In the genomic region with DNA sequence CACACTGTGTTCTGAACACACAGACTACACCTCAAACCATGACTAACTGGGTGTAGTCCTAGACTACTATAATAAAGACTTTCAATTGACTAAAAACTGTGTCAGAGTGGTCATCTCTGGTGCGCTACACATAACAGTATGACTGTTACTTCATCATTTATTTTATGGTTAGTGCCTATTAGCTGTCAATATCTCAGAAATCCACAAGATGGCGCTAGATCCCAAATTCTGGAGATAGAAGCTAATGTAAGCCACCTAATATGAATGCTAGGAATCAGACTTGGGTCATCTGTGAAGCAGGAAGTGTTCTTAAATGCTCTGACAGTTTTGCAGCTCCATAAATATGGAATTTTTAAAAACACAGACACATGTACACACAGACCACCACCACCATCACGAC, we compare ENCODE assay signal across 9 mouse cellular contexts.
A peak's percentile ranks its signal among the peaks of the same experiment; 100 is the strongest.
DNase-seq lines count a peak whose midpoint lies in the region; ATAC-seq and TF ChIP-seq lines count a peak whose summit lies in the region.
"Had no signal": no experiment of that assay in that cellular context is flagged by ENCODE, and none has a peak within 500 bp of the region (broad histone marks: within the 10 kb centered on the region; RNA-seq: fewer than 3 reads in every experiment).

No protein-coding gene starts in this region.

- H3K4me3 ChIP-seq in liver, adult 2 months (ENCODE audit: insufficient read depth, low read depth, low read length) = no peak overlapping the region
- H3K4me3 ChIP-seq in hindbrain, embryonic 11.5 days (ENCODE audit: low read depth, low read length) = no peak overlapping the region
- H3K4me3 ChIP-seq in midbrain, postnatal 0 days (ENCODE audit: low read depth, low read length) = no peak overlapping the region
- H3K4me3 ChIP-seq: heart, embryonic 13.5 days had no signal

- no peaks in the 10 kb centered on the region for H3K9me3 ChIP-seq in hindbrain, embryonic 11.5 days (ENCODE audit: control insufficient read depth, low read length)
- H3K9me3 ChIP-seq in midbrain, postnatal 0 days (ENCODE audit: low read length) = no peaks in the 10 kb centered on the region
- H3K9me3 ChIP-seq: heart, embryonic 13.5 days had no signal

- H3K27me3 ChIP-seq in liver, adult 2 months (ENCODE audit: control insufficient read depth, insufficient read depth, low read length) = 0 out of 2 replicates have a peak, but pooled peaks cover 3% of the 10 kb centered on the region
- no peaks in the 10 kb centered on the region for H3K27me3 ChIP-seq in hindbrain, embryonic 11.5 days (ENCODE audit: control insufficient read depth, insufficient read depth, low read length)
- H3K27me3 ChIP-seq in midbrain, postnatal 0 days (ENCODE audit: insufficient read depth, low read length) = no peaks in the 10 kb centered on the region

- peak; percentile 71 for TF ChIP-seq CTCF in liver, adult 2 months (IDR thresholded peaks at IDR 0.05; ENCODE audit: low read depth, low read length)
- peak; percentile 92 for TF ChIP-seq CTCF in midbrain, postnatal 0 days (IDR thresholded peaks at IDR 0.05)

- no peaks in the 10 kb centered on the region for H3K36me3 ChIP-seq in liver, adult 2 months (ENCODE audit: control insufficient read depth, insufficient read depth, low read length)
- H3K36me3 ChIP-seq in hindbrain, embryonic 11.5 days (ENCODE audit: control insufficient read depth, insufficient read depth, low read length) = no peaks in the 10 kb centered on the region
- H3K36me3 ChIP-seq in midbrain, postnatal 0 days (ENCODE audit: insufficient read depth, low read length) = no peaks in the 10 kb centered on the region
- H3K36me3 ChIP-seq: heart, embryonic 13.5 days had no signal

- H3K4me1 ChIP-seq in liver, adult 2 months (ENCODE audit: control insufficient read depth, insufficient read depth, low read length) = no peaks in the 10 kb centered on the region
- H3K4me1 ChIP-seq in hindbrain, embryonic 11.5 days (replicated peaks; ENCODE audit: control insufficient read depth, insufficient read depth, low read length) = no peaks in the 10 kb centered on the region
- H3K4me1 ChIP-seq in midbrain, postnatal 0 days (ENCODE audit: insufficient read depth, low read length) = no peaks in the 10 kb centered on the region
- H3K4me1 ChIP-seq: heart, embryonic 13.5 days had no signal

- no peak overlapping the region for H3K9ac ChIP-seq in liver, adult 2 months (ENCODE audit: low read depth, low read length)
- H3K9ac ChIP-seq in hindbrain, embryonic 11.5 days (ENCODE audit: low read depth, low read length) = no peak overlapping the region
- H3K9ac ChIP-seq in midbrain, postnatal 0 days (replicated peaks; ENCODE audit: low read length, poor library complexity, severe bottlenecking) = no peak overlapping the region
- H3K9ac ChIP-seq: heart, embryonic 13.5 days had no signal

- peak; percentile 81 for ATAC-seq in hindbrain, embryonic 11.5 days (ENCODE audit: low FRiP score)
- peak; percentile 72 for ATAC-seq in midbrain, postnatal 0 days (ENCODE audit: low FRiP score)
- ATAC-seq in erythroblast, adult 5-6 weeks (replicated peaks; ENCODE audit: low FRiP score, poor library complexity, severe bottlenecking) = no peak

- no peak for TF ChIP-seq POLR2A in liver, adult 2 months (IDR thresholded peaks at IDR 0.05; ENCODE audit: extremely low read depth, insufficient read depth, low read length)

- H3K27ac ChIP-seq in liver, adult 2 months (replicated peaks; ENCODE audit: insufficient read depth, low read depth, low read length) = no peak overlapping the region
- H3K27ac ChIP-seq in hindbrain, embryonic 11.5 days (ENCODE audit: low read depth, low read length) = no peak overlapping the region
- H3K27ac ChIP-seq in midbrain, postnatal 0 days (ENCODE audit: low read depth, low read length) = no peak overlapping the region
- H3K27ac ChIP-seq: heart, embryonic 13.5 days had no signal

- peak; percentile 51 for DNase-seq in liver, adult 2 months (ENCODE audit: extremely low read depth, low read depth, low spot score)
- DNase-seq in liver (no peak), MN1 (ENCODE audit: low spot score) (peak; percentile 82)
- peak; percentile 52 to 74 for DNase-seq in cerebellum, postnatal 14 days
- peak; percentile 83 for DNase-seq in hindbrain, embryonic 11.5 days (ENCODE audit: low spot score)
- DNase-seq in left cerebral cortex, adult 9 months (ENCODE audit: low spot score in 2 of 2) = peak; percentile 2 to 32
- DNase-seq in midbrain, postnatal 0 days (ENCODE audit: low spot score) = peak; percentile 82

- WGBS in liver, adult 2 months = 8% methylated on average over 3 of the region's 3 CpGs
- WGBS in hindbrain, embryonic 11.5 days = 14% methylated on average over 3 of the region's 3 CpGs
- 8% methylated on average over 3 of the region's 3 CpGs for WGBS in midbrain, postnatal 0 days

- no peak overlapping the region for H3K4me2 ChIP-seq in hindbrain, embryonic 11.5 days (replicated peaks; ENCODE audit: low read depth, low read length)
- no peak overlapping the region for H3K4me2 ChIP-seq in midbrain, postnatal 0 days (ENCODE audit: low read depth, low read length, poor library complexity, severe bottlenecking)
- H3K4me2 ChIP-seq: heart, embryonic 13.5 days had no signal

- H3K79me2 ChIP-seq in liver, adult 2 months (ENCODE audit: control insufficient read depth, insufficient read depth, low read length) = no peaks in the 10 kb centered on the region
